Mouse (Mus musculus) heart, embryonic 10.5 days (tissue): ENCODE measurements around the gene Gstm4. TPM values are rescaled to one million over a fixed set of nuclear protein-coding genes. Genes with fewer than 3 reads are reported as not detected.

ENCODE experiments used
- DNase-seq: peaks from one replicate; pipeline ENCODE4 v3.0.0-alpha.2; 2017; ENCODE audit warnings: low spot score
- H3K27ac ChIP-seq: fragments of 300-500 bp; sonication (generic); 2 replicates; pipeline ENCODE4 v1.5.1; 2016; ENCODE audit warnings: mild to moderate bottlenecking
- H3K27me3 ChIP-seq: fragments of 300-500 bp; sonication (generic); 2 replicates; pipeline ENCODE4 v1.6.1; 2016; ENCODE audit warnings: mild to moderate bottlenecking; ENCODE audit not compliant: poor library complexity, insufficient read depth, severe bottlenecking
- H3K36me3 ChIP-seq: fragments of 300-500 bp; sonication (generic); 2 replicates; pipeline ENCODE4 v1.6.1; 2016; ENCODE audit warnings: mild to moderate bottlenecking, moderate library complexity
- H3K4me1 ChIP-seq: fragments of 300-500 bp; sonication (generic); 2 replicates; pipeline ENCODE4 v1.6.1; 2016; ENCODE audit warnings: mild to moderate bottlenecking
- H3K4me3 ChIP-seq: fragments of 300-500 bp; sonication (generic); 2 replicates; pipeline ENCODE4 v1.5.1; 2016; ENCODE audit warnings: mild to moderate bottlenecking, moderate library complexity
- H3K9me3 ChIP-seq: fragments of 300-500 bp; sonication (generic); 2 replicates; pipeline ENCODE4 v1.6.1; 2016; ENCODE audit warnings: mild to moderate bottlenecking, moderate library complexity
- WGBS: fragments of 180-500 bp; shearing (Covaris S2); methylation state at CpG from one replicate; pipeline ENCODE4 v1.1.7; 2016; 5-methylcytosine and 5-hydroxymethylcytosine counted together
- polyA plus RNA-seq: library from polyadenylated mRNA; unstranded; fragments of >200 nt; fragmentation: Nextera tagmentation; extraction: Ambion mirVana; gene quantifications from 2 replicates; pipeline ENCODE4 v1.2.1, GENCODE M21; 2016

Gstm4 gene
- polyA plus RNA-seq: 16.9 and 21.1 TPM in 2 replicates

- Histone ChIP-seq H3K4me1 (peaks cover 16% of the 10 kb centered on the region; the same call in 1 of the 2 replicates), H3K27ac (peak within 1 kb of the TSS; percentile 87), H3K36me3 (no peaks in the 10 kb centered on the region), H3K9me3 (no peaks in the 10 kb centered on the region), H3K4me3 (peak within 1 kb of the TSS; percentile 67), H3K27me3 (no peaks in the 10 kb centered on the region)
- peak; percentile 97 for DNase-seq
- WGBS: 4% methylated on average over 29 of the region's 29 CpGs
Observed at GRCm38 (mm10) chr3:108044394-108045140, at the start of gene Gstm4. Gene Gstm4, minus strand, starts transcription at chr3:108044894.

DNA sequence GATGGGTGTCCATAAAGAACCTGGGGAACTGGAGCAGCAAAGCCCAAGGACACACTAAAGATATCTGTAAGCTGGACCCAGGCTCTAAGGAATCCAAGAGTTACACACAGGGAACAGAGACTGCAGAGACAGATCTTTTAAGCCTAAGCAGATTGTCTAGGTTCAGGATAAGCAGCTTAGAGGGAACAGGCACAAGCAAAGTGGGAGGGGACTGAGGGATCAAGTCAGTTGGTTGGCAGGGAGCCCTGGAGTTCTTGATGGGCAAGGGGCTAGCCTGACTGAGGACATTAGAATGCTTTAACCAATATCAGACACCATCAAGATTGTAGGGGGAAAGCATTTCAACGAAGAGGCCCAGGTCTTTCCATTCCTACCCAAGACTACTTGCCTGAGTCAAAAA lies 49.5 kb upstream of the Gstm4 start:
- Histone ChIP-seq H3K4me3 (no peak overlapping the region), H3K9me3 (no peaks in the 10 kb centered on the region), H3K36me3 (no peaks in the 10 kb centered on the region), H3K27ac (no peak overlapping the region), H3K27me3 (peaks cover 4% of the 10 kb centered on the region; the same call in 1 of the 2 replicates), H3K4me1 (peaks cover 26% of the 10 kb centered on the region)
- WGBS: 58% methylated on average over 1 of the region's 1 CpGs
- peak; percentile 47 for DNase-seq

DNA sequence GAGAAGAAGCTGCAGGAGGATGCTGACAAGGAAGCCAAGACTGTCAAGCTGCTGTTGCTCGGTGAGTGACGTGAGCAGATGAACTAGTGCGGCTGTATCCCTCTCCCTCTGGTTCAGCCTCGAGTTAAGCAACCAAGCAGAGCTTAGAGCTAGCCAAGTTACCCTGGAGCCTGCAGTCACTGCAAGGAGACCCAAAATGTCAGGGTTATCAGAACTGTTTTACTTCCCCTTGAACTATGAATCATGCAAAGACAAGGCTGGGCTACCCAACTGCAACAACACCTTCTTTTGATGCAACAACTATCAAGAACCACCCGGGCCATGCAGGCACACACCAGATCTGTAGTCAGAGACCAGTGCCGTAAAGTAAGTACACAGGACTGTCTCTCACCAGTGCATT lies 48.6 kb upstream of the Gstm4 start:
- no peak overlapping the region for H3K4me3 ChIP-seq
- 64% methylated on average over 6 of the region's 6 CpGs for WGBS
- peak; percentile 61 for DNase-seq
- peaks cover 31% of the 10 kb centered on the region for H3K4me1 ChIP-seq
- H3K27ac ChIP-seq: no peak overlapping the region
- H3K27me3 ChIP-seq: peaks cover 4% of the 10 kb centered on the region; the same call in 1 of the 2 replicates
- no peaks in the 10 kb centered on the region for H3K36me3 ChIP-seq
- no peaks in the 10 kb centered on the region for H3K9me3 ChIP-seq

GRCm38 (mm10) chr3:108092536-108093115 lies 47.9 kb upstream of the Gstm4 start, which contains the start of gene Gnat2:
Gene Gnat2, plus strand, starts transcription at chr3:108092789.
- DNase-seq: peak; percentile 50
- peaks cover 31% of the 10 kb centered on the region for H3K4me1 ChIP-seq
- H3K4me3 ChIP-seq: no peak within 1 kb of the TSS
- WGBS: 79% methylated on average over 15 of the region's 15 CpGs
- no peaks in the 10 kb centered on the region for H3K36me3 ChIP-seq
- H3K9me3 ChIP-seq: no peaks in the 10 kb centered on the region
- peaks cover 4% of the 10 kb centered on the region; the same call in 1 of the 2 replicates for H3K27me3 ChIP-seq
- H3K27ac ChIP-seq: no peak within 1 kb of the TSS

DNA sequence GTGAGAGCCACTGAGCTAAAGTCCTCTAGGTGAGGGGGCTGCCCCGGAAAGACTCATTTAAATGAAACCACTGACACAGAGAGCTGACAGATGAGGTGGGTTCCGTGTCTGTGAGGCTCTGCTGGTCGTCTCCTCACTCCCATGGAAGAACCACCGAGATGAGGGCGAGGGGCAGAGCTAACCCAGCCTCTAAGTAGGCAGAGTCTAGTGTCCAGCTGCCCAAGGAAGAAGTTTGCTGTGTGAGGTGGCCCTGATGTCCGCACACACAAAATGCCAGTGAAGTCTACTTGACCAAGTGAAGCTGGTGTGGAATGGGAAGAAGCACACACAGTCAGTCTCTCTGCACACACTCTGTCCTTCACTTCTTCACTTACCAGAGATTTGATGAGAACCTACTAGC lies 47.3 kb upstream of the Gstm4 start:
- 75% methylated on average over 6 of the region's 6 CpGs for WGBS
- no peak overlapping the region for H3K4me3 ChIP-seq
- H3K9me3 ChIP-seq: no peaks in the 10 kb centered on the region
- peak; percentile 68 for DNase-seq
- H3K27ac ChIP-seq: no peak overlapping the region
- peaks cover 4% of the 10 kb centered on the region; the same call in 1 of the 2 replicates for H3K27me3 ChIP-seq
- peaks cover 37% of the 10 kb centered on the region for H3K4me1 ChIP-seq
- H3K36me3 ChIP-seq: no peaks in the 10 kb centered on the region

- Histone ChIP-seq H3K27ac (no peak overlapping the region), H3K4me3 (no peak overlapping the region), H3K4me1 (peaks cover 36% of the 10 kb centered on the region), H3K9me3 (no peaks in the 10 kb centered on the region), H3K36me3 (no peaks in the 10 kb centered on the region), H3K27me3 (peaks cover 4% of the 10 kb centered on the region; the same call in 1 of the 2 replicates)
- WGBS: 84% methylated on average over 2 of the region's 2 CpGs
- peak; percentile 39 for DNase-seq
Observed at GRCm38 (mm10) chr3:108090561-108090960, 45.9 kb upstream of the Gstm4 start.

DNA sequence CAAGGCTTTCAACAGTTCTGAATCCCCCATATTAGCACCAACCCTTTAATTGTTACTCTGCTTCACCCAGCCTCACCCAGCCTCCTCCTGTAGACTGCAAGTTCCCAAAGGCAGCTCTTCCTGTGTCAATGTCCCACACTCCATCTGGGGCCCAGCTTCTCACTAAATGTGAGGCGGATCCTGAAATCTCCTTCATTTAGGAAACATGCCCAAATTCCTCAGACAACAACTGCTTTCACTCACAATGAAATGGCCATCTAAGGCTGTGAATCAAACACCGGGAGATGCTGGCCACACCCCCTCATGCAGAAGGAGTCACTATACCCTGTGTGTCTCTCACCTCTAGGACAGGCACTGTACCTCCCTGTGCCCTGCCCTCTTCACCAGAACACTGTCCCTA lies 45.2 kb upstream of the Gstm4 start:
- Histone ChIP-seq H3K9me3 (no peaks in the 10 kb centered on the region), H3K27ac (no peak overlapping the region), H3K36me3 (no peaks in the 10 kb centered on the region), H3K27me3 (peaks cover 4% of the 10 kb centered on the region; the same call in 1 of the 2 replicates), H3K4me1 (peaks cover 38% of the 10 kb centered on the region), H3K4me3 (no peak overlapping the region)
- WGBS: 36% methylated on average over 2 of the region's 2 CpGs
- no peak for DNase-seq

GRCm38 (mm10) chr3:108088842-108089380 lies 44.2 kb upstream of the Gstm4 start:
- Histone ChIP-seq H3K4me3 (no peak overlapping the region), H3K9me3 (no peaks in the 10 kb centered on the region), H3K4me1 (peaks cover 48% of the 10 kb centered on the region), H3K27ac (peak overlapping the region; percentile 60; the same call in 1 of the 2 replicates), H3K27me3 (peaks cover 4% of the 10 kb centered on the region; the same call in 1 of the 2 replicates), H3K36me3 (no peaks in the 10 kb centered on the region)
- WGBS: 41% methylated on average over 5 of the region's 5 CpGs
- DNase-seq: no peak

GRCm38 (mm10) chr3:108087329-108087728 lies 42.6 kb upstream of the Gstm4 start:
- DNase-seq: no peak
- no peaks in the 10 kb centered on the region for H3K36me3 ChIP-seq
- H3K27me3 ChIP-seq: no peaks in the 10 kb centered on the region
- peak overlapping the region; percentile 79 for H3K4me3 ChIP-seq
- WGBS: 70% methylated on average over 3 of the region's 3 CpGs
- H3K4me1 ChIP-seq: peaks cover 61% of the 10 kb centered on the region
- peak overlapping the region; percentile 95 for H3K27ac ChIP-seq
- no peaks in the 10 kb centered on the region for H3K9me3 ChIP-seq

DNA sequence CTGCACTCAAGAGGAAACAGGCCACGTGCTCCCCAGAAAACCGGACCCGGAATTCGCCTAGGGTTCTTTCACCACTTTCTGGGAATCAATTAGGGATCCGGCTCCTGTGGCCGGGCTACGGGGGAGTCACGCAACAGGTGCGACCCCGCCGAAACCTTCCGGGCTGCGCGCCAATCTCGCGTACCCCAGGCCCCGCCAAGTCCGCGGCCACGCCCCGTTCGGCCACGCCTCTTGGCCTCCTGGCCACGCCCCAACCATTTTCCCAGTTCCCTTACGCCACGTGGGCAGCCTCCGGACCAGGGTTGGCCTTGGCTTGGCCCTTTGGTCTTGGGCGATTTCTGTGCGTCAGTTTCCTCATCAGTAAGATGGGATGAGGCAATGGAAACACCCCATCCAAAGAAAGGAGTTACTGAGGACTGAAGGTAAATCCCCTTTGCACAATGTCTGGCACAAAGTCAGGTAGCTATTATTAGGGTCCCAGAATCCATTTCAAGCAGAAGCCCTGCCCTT lies 41.8 kb upstream of the Gstm4 start, which contains the start of gene Ampd2:
Gene Ampd2, minus strand, starts transcription at position 182 of the 510 bp plus-strand sequence.
- under 1% methylated on average over 29 of the region's 29 CpGs for WGBS
- DNase-seq: peak; percentile 94
- no peaks in the 10 kb centered on the region for H3K27me3 ChIP-seq
- no peaks in the 10 kb centered on the region for H3K36me3 ChIP-seq
- peak within 1 kb of the TSS; percentile 79 for H3K4me3 ChIP-seq
- no peaks in the 10 kb centered on the region for H3K9me3 ChIP-seq
- peak within 1 kb of the TSS; percentile 95 for H3K27ac ChIP-seq
- peaks cover 69% of the 10 kb centered on the region for H3K4me1 ChIP-seq

DNA sequence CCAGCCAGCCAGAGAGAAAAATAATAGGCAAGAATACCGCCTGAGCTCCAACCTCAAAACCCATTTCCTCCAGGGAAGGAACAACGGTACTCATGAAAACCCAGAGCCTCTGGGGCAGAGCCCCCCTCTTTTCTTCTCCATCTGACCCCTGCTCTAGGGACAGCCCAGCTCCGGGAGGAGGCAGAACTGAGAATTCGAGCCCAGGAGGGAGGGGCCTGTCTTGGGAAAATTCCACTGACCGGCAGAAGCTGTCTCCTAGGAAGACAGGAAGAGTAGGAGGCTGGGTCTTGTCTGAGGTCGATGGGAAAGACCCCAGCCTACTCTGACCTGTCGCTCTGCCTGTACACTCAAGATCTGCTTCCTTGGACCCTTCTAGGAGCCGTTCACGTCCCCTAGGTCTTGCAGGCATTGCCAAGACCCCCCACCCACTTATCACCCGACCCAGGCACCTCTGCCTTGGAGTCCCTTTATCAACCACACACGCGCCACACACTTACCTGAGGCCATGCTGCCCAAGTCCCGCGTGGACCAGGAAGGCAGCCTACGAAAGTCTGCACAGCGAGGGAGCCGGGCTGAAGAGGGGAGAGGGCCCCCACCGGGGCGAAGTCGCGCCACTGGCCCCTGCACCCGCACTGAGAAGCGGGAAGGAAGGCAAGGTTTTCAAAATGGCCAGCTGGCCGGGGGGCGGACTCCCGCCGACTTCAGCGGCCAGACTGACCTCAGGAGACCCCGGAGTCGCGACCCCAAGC lies 41.2 kb upstream of the Gstm4 start:
- H3K4me1 ChIP-seq: peaks cover 76% of the 10 kb centered on the region
- peak; percentile 89 for DNase-seq
- peak overlapping the region; percentile 79 for H3K4me3 ChIP-seq
- peak overlapping the region; percentile 95 for H3K27ac ChIP-seq
- H3K27me3 ChIP-seq: no peaks in the 10 kb centered on the region
- peaks cover under 1% of the 10 kb centered on the region for H3K36me3 ChIP-seq
- H3K9me3 ChIP-seq: no peaks in the 10 kb centered on the region
- WGBS: under 1% methylated on average over 31 of the region's 31 CpGs

DNA sequence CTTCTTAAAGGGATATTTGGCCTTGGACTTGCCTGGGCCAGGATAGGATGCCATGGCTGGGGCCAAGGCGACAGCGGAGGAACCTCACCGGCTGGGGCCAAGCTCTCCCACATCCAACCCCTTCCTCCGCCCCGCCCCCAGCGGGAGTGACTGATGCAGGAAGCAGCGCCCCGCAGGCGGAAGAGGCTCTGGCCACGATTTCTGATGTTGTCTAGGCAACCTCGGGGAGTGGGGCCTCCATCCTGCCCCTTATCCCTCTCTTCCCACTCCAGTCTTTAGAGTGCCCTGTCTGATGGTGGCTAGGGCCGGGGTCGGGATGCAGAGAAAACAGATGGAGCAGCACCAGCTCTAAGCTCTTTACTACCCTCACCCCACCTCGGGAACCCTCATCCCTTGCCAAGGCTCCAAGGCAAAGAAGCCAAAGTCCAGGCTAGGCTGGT lies 40.6 kb upstream of the Gstm4 start:
- no peaks in the 10 kb centered on the region for H3K27me3 ChIP-seq
- H3K36me3 ChIP-seq: peaks cover 6% of the 10 kb centered on the region
- H3K9me3 ChIP-seq: no peaks in the 10 kb centered on the region
- H3K4me3 ChIP-seq: peak overlapping the region; percentile 79
- DNase-seq: peak; percentile 97
- under 1% methylated on average over 14 of the region's 14 CpGs for WGBS
- peaks cover 79% of the 10 kb centered on the region for H3K4me1 ChIP-seq
- peak overlapping the region; percentile 95 for H3K27ac ChIP-seq
